8 mouse cellular contexts compared by ENCODE assay signal in genomic region chr5:33039510-33039911, GRCm38 (mm10). TPM values are rescaled to one million over a fixed set of nuclear protein-coding genes. Genes with fewer than 3 reads are reported as not detected.
A peak's percentile ranks its signal among the peaks of the same experiment; 100 is the strongest.
DNase-seq lines count a peak whose midpoint lies in the region; ATAC-seq and TF ChIP-seq lines count a peak whose summit lies in the region.

No protein-coding gene starts in this region.

- H3K27ac ChIP-seq in layer of hippocampus, adult 2 months, result no peak overlapping the region
- H3K27ac ChIP-seq in bone marrow, adult 2 months (ENCODE audit: control insufficient read depth, insufficient read depth, low read depth, low read length, poor library complexity), result no peak overlapping the region
- no peak overlapping the region for H3K27ac ChIP-seq in forebrain, embryonic 12.5 days
- no peak overlapping the region for H3K27ac ChIP-seq in hindbrain, embryonic 11.5 days (ENCODE audit: low read depth, low read length)
- no peak overlapping the region for H3K27ac ChIP-seq in limb, embryonic 12.5 days
- H3K27ac ChIP-seq in midbrain, embryonic 13.5 days, result no peak overlapping the region

- H3K4me3 ChIP-seq in layer of hippocampus, adult 2 months, result peak overlapping the region; percentile 36; the same call in 1 of the 2 replicates
- H3K4me3 ChIP-seq in bone marrow, adult 2 months (replicated peaks; ENCODE audit: control insufficient read depth, low read depth, low read length), result no peak overlapping the region
- H3K4me3 ChIP-seq in forebrain, embryonic 12.5 days (replicated peaks), result 0 out of 2 replicates have a peak overlapping the region, but pooled peaks have one; percentile 5
- no peak overlapping the region for H3K4me3 ChIP-seq in hindbrain, embryonic 11.5 days (ENCODE audit: low read depth, low read length)
- 0 out of 2 replicates have a peak overlapping the region, but pooled peaks have one; percentile 12 for H3K4me3 ChIP-seq in limb, embryonic 12.5 days (replicated peaks)
- peak overlapping the region; percentile 8; the same call in 1 of the 2 replicates for H3K4me3 ChIP-seq in midbrain, embryonic 13.5 days (replicated peaks)

- no peaks in the 10 kb centered on the region for H3K9me3 ChIP-seq in forebrain, embryonic 12.5 days
- H3K9me3 ChIP-seq in hindbrain, embryonic 11.5 days (ENCODE audit: control insufficient read depth, low read length), result no peaks in the 10 kb centered on the region
- H3K9me3 ChIP-seq in limb, embryonic 12.5 days, result no peaks in the 10 kb centered on the region
- no peaks in the 10 kb centered on the region for H3K9me3 ChIP-seq in midbrain, embryonic 13.5 days

- ATAC-seq in forebrain, embryonic 12.5 days (ENCODE audit: low FRiP score), result 0 out of 2 replicates have a peak, but pooled peaks have one; percentile 36
- ATAC-seq in hindbrain, embryonic 11.5 days (ENCODE audit: low FRiP score), result no peak
- no peak for ATAC-seq in limb, embryonic 12.5 days (ENCODE audit: insufficient number of reproducible peaks, insufficient read depth, low FRiP score, low TSS enrichment, low read depth)
- peak; percentile 55 for ATAC-seq in midbrain, embryonic 13.5 days

- peak overlapping the region; percentile 47 for H3K4me2 ChIP-seq in forebrain, embryonic 12.5 days
- peak overlapping the region; percentile 14; the same call in 1 of the 2 replicates for H3K4me2 ChIP-seq in hindbrain, embryonic 11.5 days (replicated peaks; ENCODE audit: low read depth, low read length)
- peak overlapping the region; percentile 52 for H3K4me2 ChIP-seq in limb, embryonic 12.5 days
- peak overlapping the region; percentile 48 for H3K4me2 ChIP-seq in midbrain, embryonic 13.5 days (replicated peaks)

- peaks cover 2% of the 10 kb centered on the region for H3K4me1 ChIP-seq in bone marrow, adult 2 months (ENCODE audit: control insufficient read depth, insufficient read depth, low read length)
- 0 out of 2 replicates have a peak, but pooled peaks cover 6% of the 10 kb centered on the region for H3K4me1 ChIP-seq in forebrain, embryonic 12.5 days
- no peaks in the 10 kb centered on the region for H3K4me1 ChIP-seq in hindbrain, embryonic 11.5 days (replicated peaks; ENCODE audit: control insufficient read depth, insufficient read depth, low read length)
- H3K4me1 ChIP-seq in limb, embryonic 12.5 days (replicated peaks), result no peaks in the 10 kb centered on the region
- H3K4me1 ChIP-seq in midbrain, embryonic 13.5 days (replicated peaks), result peaks cover 3% of the 10 kb centered on the region; the same call in 1 of the 2 replicates

- H3K27me3 ChIP-seq in forebrain, embryonic 12.5 days, result no peaks in the 10 kb centered on the region
- no peaks in the 10 kb centered on the region for H3K27me3 ChIP-seq in hindbrain, embryonic 11.5 days (ENCODE audit: control insufficient read depth, insufficient read depth, low read length)
- no peaks in the 10 kb centered on the region for H3K27me3 ChIP-seq in limb, embryonic 12.5 days
- H3K27me3 ChIP-seq in midbrain, embryonic 13.5 days, result no peaks in the 10 kb centered on the region
- no peaks in the 10 kb centered on the region for H3K27me3 ChIP-seq in splenic B cell, adult 2 months (ENCODE audit: control insufficient read depth, insufficient read depth, low read length, poor library complexity, severe bottlenecking)

- no peak for TF ChIP-seq POLR2A in bone marrow, adult 2 months (IDR thresholded peaks at IDR 0.05; ENCODE audit: borderline replicate concordance, control insufficient read depth, low read depth, low read length)

- WGBS in bone marrow, adult 2 months, result 3% methylated on average over 13 of the region's 13 CpGs
- WGBS in forebrain, embryonic 12.5 days, result 6% methylated on average over 13 of the region's 13 CpGs
- 7% methylated on average over 13 of the region's 13 CpGs for WGBS in hindbrain, embryonic 11.5 days
- WGBS in limb, embryonic 12.5 days, result 3% methylated on average over 13 of the region's 13 CpGs
- 8% methylated on average over 13 of the region's 13 CpGs for WGBS in midbrain, embryonic 13.5 days

- peak in 1 of 2 experiments; percentile 79 for DNase-seq in layer of hippocampus, adult 2 months (ENCODE audit: low spot score in 2 of 2)
- no peak for DNase-seq in layer of hippocampus, adult 9-11 months
- peak; percentile 88 for DNase-seq in hindbrain, embryonic 11.5 days (ENCODE audit: low spot score)
- peak; percentile 84 for DNase-seq in splenic B cell, adult 2 months (ENCODE audit: low read depth, low spot score)

- TF ChIP-seq CTCF in layer of hippocampus, adult 2 months (conservative IDR thresholded peaks at IDR 0.05), result peak; percentile 85
- peak; percentile 72 for TF ChIP-seq CTCF in bone marrow, adult 2 months (IDR thresholded peaks at IDR 0.05; ENCODE audit: control insufficient read depth, insufficient read depth, low read length)

- no peak overlapping the region for H3K9ac ChIP-seq in forebrain, embryonic 12.5 days
- H3K9ac ChIP-seq in hindbrain, embryonic 11.5 days (ENCODE audit: low read depth, low read length), result no peak overlapping the region
- 0 out of 2 replicates have a peak overlapping the region, but pooled peaks have one; percentile 40 for H3K9ac ChIP-seq in limb, embryonic 12.5 days (replicated peaks)
- no peak overlapping the region for H3K9ac ChIP-seq in midbrain, embryonic 13.5 days (replicated peaks)

- no peaks in the 10 kb centered on the region for H3K36me3 ChIP-seq in forebrain, embryonic 12.5 days (replicated peaks)
- no peaks in the 10 kb centered on the region for H3K36me3 ChIP-seq in hindbrain, embryonic 11.5 days (ENCODE audit: control insufficient read depth, insufficient read depth, low read length)
- no peaks in the 10 kb centered on the region for H3K36me3 ChIP-seq in limb, embryonic 12.5 days
- H3K36me3 ChIP-seq in midbrain, embryonic 13.5 days, result no peaks in the 10 kb centered on the region
- H3K36me3 ChIP-seq in splenic B cell, adult 2 months (ENCODE audit: control insufficient read depth, insufficient read depth, low read length, poor library complexity, severe bottlenecking), result no peaks in the 10 kb centered on the region

RNA-seq across cellular contexts. Expression of gene Ywhah, which starts 20.9 kb away (rescaled TPM):
- total RNA-seq in layer of hippocampus, adult 2 months (2021), result 1,000 to 10,000 TPM; 1,193 to 1,302 TPM
- polyA plus RNA-seq in bone marrow, adult 2 months (2011; ENCODE audit: insufficient read depth, insufficient read length, low replicate concordance, missing spikeins), result 200 and 252 TPM in 2 replicates
- 453 and 463 TPM in 2 replicates for polyA plus RNA-seq in forebrain, embryonic 12.5 days (2016; fragmentation: Nextera tagmentation; extraction: Ambion mirVana)
- 473 and 505 TPM in 2 replicates for polyA plus RNA-seq in hindbrain, embryonic 11.5 days (2014; fragmentation: Nextera tagmentation; extraction: Ambion mirVana)
- 346 and 349 TPM in 2 replicates for polyA plus RNA-seq in limb, embryonic 12.5 days (2016; fragmentation: Nextera tagmentation; extraction: Ambion mirVana)
- 517 and 561 TPM in 2 replicates for polyA plus RNA-seq in midbrain, embryonic 13.5 days (2015; fragmentation: Nextera tagmentation; extraction: Ambion mirVana)

Comparison
In these comparisons a context has a peak if more than half of its experiments do, and no peak if none do; other contexts are left out.
1. H3K4me3 ChIP-seq: peak in layer of hippocampus, adult 2 months (single experiment), forebrain, embryonic 12.5 days (single experiment), limb, embryonic 12.5 days (single experiment) and midbrain, embryonic 13.5 days (single experiment); none in bone marrow, adult 2 months (single experiment) and hindbrain, embryonic 11.5 days (single experiment).
2. ATAC-seq: peak in forebrain, embryonic 12.5 days (single experiment) and midbrain, embryonic 13.5 days (single experiment); none in hindbrain, embryonic 11.5 days (single experiment) and limb, embryonic 12.5 days (single experiment).
3. Peak in every context shown above with its lines, with median percentiles within 50 percentile points of each other: H3K4me2 ChIP-seq.